Mouse (Mus musculus): ENCODE data around the gene Hist1h1d. TPM values are rescaled to one million over a fixed set of nuclear protein-coding genes. Genes with fewer than 3 reads are reported as not detected.
A peak's percentile ranks its signal among the peaks of the same experiment; 100 is the strongest.

Hist1h1d gene
- total and polyA plus RNA-seq, 3 experiments, result 0.24 to 115 TPM; not detected in 1

DNA sequence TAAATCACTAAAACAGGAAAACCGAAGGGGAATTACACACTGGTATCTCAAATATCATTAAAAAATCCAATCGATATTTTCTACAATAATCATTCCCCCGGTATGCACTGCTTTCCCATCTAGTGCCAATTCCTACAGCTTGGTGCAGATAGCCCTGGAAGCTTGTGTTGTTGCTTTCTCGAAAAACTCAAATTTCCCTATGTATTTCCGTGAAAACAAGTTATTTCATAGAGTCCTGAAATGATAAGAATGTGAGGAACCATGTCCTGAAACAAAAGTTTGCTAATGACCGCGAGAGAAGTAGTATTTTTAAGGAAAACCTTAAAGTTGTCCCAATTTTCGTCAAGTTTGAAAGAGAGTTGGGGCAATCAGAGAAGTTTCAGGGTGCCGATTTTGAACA lies 1.3 kb downstream of the Hist1h1d start:
- Histone ChIP-seq H3K27ac (ENCODE audit: control insufficient read depth, low read depth, low read length) (peak overlapping the region; percentile 98), H3K27me3 (ENCODE audit: control insufficient read depth in 1 of 2, insufficient read depth in 2 of 2, low read length in 2 of 2) (no peaks in the 10 kb centered on the region), H3K9ac (ENCODE audit: control insufficient read depth, low read depth, low read length, poor library complexity, severe bottlenecking) (peak overlapping the region; percentile 93), H3K9me3 (replicated peaks; ENCODE audit: insufficient read depth, low read length) (no peaks in the 10 kb centered on the region), H3K4me3 (ENCODE audit: control insufficient read depth in 1 of 2, insufficient read depth in 1 of 2, low read depth in 2 of 2, low read length in 2 of 2) (peak overlapping the region; percentile 2 to 46; a peak in 2 of 4 replicates), H3K36me3 (ENCODE audit: control insufficient read depth in 1 of 2, insufficient read depth in 2 of 2, low read length in 2 of 2) (peaks cover 0 to 39% of the 10 kb centered on the region in 2 experiments; a peak in 2 of 4 replicates), H3K4me1 (ENCODE audit: control insufficient read depth in 1 of 2, insufficient read depth in 2 of 2, low read length in 2 of 2) (peaks cover 0 to 11% of the 10 kb centered on the region in 2 experiments; a peak in 1 of 4 replicates), H3K79me2 (ENCODE audit: control insufficient read depth, insufficient read depth, low read length, poor library complexity) (peaks cover 3% of the 10 kb centered on the region; the same call in 1 of the 2 replicates)
- TF ChIP-seq NELFE (IDR thresholded peaks at IDR 0.05; ENCODE audit: low read depth, low read length) (no peak), USF1 (IDR thresholded peaks at IDR 0.05; ENCODE audit: low read depth, low read length) (no peak), MAZ (IDR thresholded peaks at IDR 0.05; ENCODE audit: low read depth, low read length) (no peak), CTCF (IDR thresholded peaks at IDR 0.05 in 2 of 3, conservative IDR thresholded peaks at IDR 0.05 in 1 of 3; ENCODE audit: control insufficient read depth in 1 of 3, insufficient read depth in 1 of 3, low read depth in 2 of 3, low read length in 3 of 3, poor library complexity in 1 of 3, severe bottlenecking in 1 of 3) (no peak), POLR2A (IDR thresholded peaks at IDR 0.05; ENCODE audit: control insufficient read depth in 1 of 2, insufficient read depth in 1 of 2, low read depth in 1 of 2, low read length in 2 of 2, poor library complexity in 1 of 2) (no peak), HCFC1 (IDR thresholded peaks at IDR 0.05; ENCODE audit: low read depth, low read length) (no peak), RAD21 (IDR thresholded peaks at IDR 0.05; ENCODE audit: low read depth, low read length) (no peak), MAX (IDR thresholded peaks at IDR 0.05; ENCODE audit: low read length) (no peak), BHLHE40 (IDR thresholded peaks at IDR 0.05; ENCODE audit: borderline replicate concordance, low read depth, low read length) (no peak), TBP (IDR thresholded peaks at IDR 0.05; ENCODE audit: low read depth, low read length) (no peak), NRF1 (IDR thresholded peaks at IDR 0.05; ENCODE audit: insufficient read depth, low read depth, low read length, poor library complexity, severe bottlenecking) (no peak), GATA1 (IDR thresholded peaks at IDR 0.05; ENCODE audit: low read depth, low read length) (no peak), MAFK (IDR thresholded peaks at IDR 0.05; ENCODE audit: borderline replicate concordance, low read depth, low read length) (no peak), E2F4 (IDR thresholded peaks at IDR 0.05; ENCODE audit: borderline replicate concordance, low read depth, low read length) (no peak), MXI1 (IDR thresholded peaks at IDR 0.05; ENCODE audit: low read depth, low read length) (no peak), TAL1 (IDR thresholded peaks at IDR 0.05; ENCODE audit: low read length) (no peak), SMC3 (IDR thresholded peaks at IDR 0.05; ENCODE audit: low read depth, low read length) (no peak)
- peak; percentile 69 for DNase-seq (ENCODE audit: low read depth, low spot score)

- H3K4me3 ChIP-seq (ENCODE audit: control insufficient read depth in 1 of 2, insufficient read depth in 1 of 2, low read depth in 2 of 2, low read length in 2 of 2), result peak overlapping the region; percentile 2 to 48
- H3K36me3 ChIP-seq (ENCODE audit: control insufficient read depth in 1 of 2, insufficient read depth in 2 of 2, low read length in 2 of 2), result peaks cover 0 to 35% of the 10 kb centered on the region in 2 experiments; a peak in 2 of 4 replicates
- H3K27me3 ChIP-seq (ENCODE audit: control insufficient read depth in 1 of 2, insufficient read depth in 2 of 2, low read length in 2 of 2), result no peaks in the 10 kb centered on the region
- TF ChIP-seq ELF1 (IDR thresholded peaks at IDR 0.05; ENCODE audit: low read depth, low read length), result no peak
- TF ChIP-seq CTCF (IDR thresholded peaks at IDR 0.05 in 2 of 3, conservative IDR thresholded peaks at IDR 0.05 in 1 of 3; ENCODE audit: control insufficient read depth in 1 of 3, insufficient read depth in 1 of 3, low read depth in 2 of 3, low read length in 3 of 3, poor library complexity in 1 of 3, severe bottlenecking in 1 of 3), result 0 out of 6 replicates have a peak, but pooled peaks of 1 of the 3 experiments have one; percentile 6
- TF ChIP-seq POLR2A (IDR thresholded peaks at IDR 0.05; ENCODE audit: control insufficient read depth in 1 of 2, insufficient read depth in 1 of 2, low read depth in 1 of 2, low read length in 2 of 2, poor library complexity in 1 of 2), result peak; percentile 88 to 99
- TF ChIP-seq BHLHE40 (IDR thresholded peaks at IDR 0.05; ENCODE audit: borderline replicate concordance, low read depth, low read length), result no peak
- peak; percentile 99 for TF ChIP-seq TBP (IDR thresholded peaks at IDR 0.05; ENCODE audit: low read depth, low read length)
- 0 out of 2 replicates have a peak, but pooled peaks have one; percentile 96 for TF ChIP-seq POLR2AphosphoS5 (IDR thresholded peaks at IDR 0.05; ENCODE audit: borderline replicate concordance, low read depth, low read length)
- TF ChIP-seq UBTF (IDR thresholded peaks at IDR 0.05; ENCODE audit: borderline replicate concordance, insufficient read depth, low read depth, low read length), result peak; percentile 98; the same call in 1 of the 2 replicates
- peak overlapping the region; percentile 98 for H3K27ac ChIP-seq (ENCODE audit: control insufficient read depth, low read depth, low read length)
- H3K9ac ChIP-seq (ENCODE audit: control insufficient read depth, low read depth, low read length, poor library complexity, severe bottlenecking), result peak overlapping the region; percentile 93
- H3K79me2 ChIP-seq (ENCODE audit: control insufficient read depth, insufficient read depth, low read length, poor library complexity), result peaks cover 3% of the 10 kb centered on the region; the same call in 1 of the 2 replicates
- H3K4me1 ChIP-seq (ENCODE audit: control insufficient read depth in 1 of 2, insufficient read depth in 2 of 2, low read length in 2 of 2), result peaks cover 0 to 11% of the 10 kb centered on the region in 2 experiments; a peak in 1 of 4 replicates
- DNase-seq (ENCODE audit: low read depth, low spot score), result peak; percentile 94
- no peaks in the 10 kb centered on the region for H3K9me3 ChIP-seq (replicated peaks; ENCODE audit: insufficient read depth, low read length)
Observed at GRCm38 (mm10) chr13:23554925-23555838, 2.1 kb downstream of the Hist1h1d start.
